Mouse (Mus musculus) heart, adult 9 months (tissue): ENCODE data around the gene Zcwpw1.
"Not testable (repeated sequence)": the region's sequence is repeated elsewhere in the genome, so short reads cannot be mapped to it uniquely, and the experiment has no call there.

ENCODE experiments used
- DNase-seq, 2 experiments: peaks; one replicate each; pipeline ENCODE4 v3.0.0; 2022; ENCODE audit warnings: low spot score in 2 of 2

The Zcwpw1 gene

GRCm38 (mm10) chr5:137833500-137833899, 45.9 kb downstream of the Zcwpw1 start:
- DNase-seq = no peak

- DNase-seq = not testable (repeated sequence)
Measured at GRCm38 (mm10) chr5:137835966-137836520, 48.4 kb downstream of the Zcwpw1 start, which contains the start of gene Pilra. Gene Pilra, minus strand, starts transcription at chr5:137836281.

- no peak for DNase-seq
Measured at GRCm38 (mm10) chr5:137836611-137837010, 49.0 kb downstream of the Zcwpw1 start.

- not testable (repeated sequence) for DNase-seq
Measured at GRCm38 (mm10) chr5:137837110-137837509, 49.5 kb downstream of the Zcwpw1 start.

GRCm38 (mm10) chr5:137850313-137850712, 62.7 kb downstream of the Zcwpw1 start:
- not testable (repeated sequence) for DNase-seq

- not testable (repeated sequence) for DNase-seq
Measured at GRCm38 (mm10) chr5:137854907-137855306, 67.3 kb downstream of the Zcwpw1 start.

- DNase-seq = not testable (repeated sequence)
Measured at GRCm38 (mm10) chr5:137856870-137857269, 69.3 kb downstream of the Zcwpw1 start.

GRCm38 (mm10) chr5:137857960-137858710, 70.5 kb downstream of the Zcwpw1 start, which contains the start of gene Pilrb1:
Gene Pilrb1, minus strand, starts transcription at chr5:137858106.
- DNase-seq = peak; percentile 22 to 47

- DNase-seq = not testable (repeated sequence)
Measured at GRCm38 (mm10) chr5:137864008-137864407, 76.4 kb downstream of the Zcwpw1 start.

- not testable (repeated sequence) for DNase-seq
Measured at GRCm38 (mm10) chr5:137868600-137868999, 81.0 kb downstream of the Zcwpw1 start.

- DNase-seq = not testable (repeated sequence)
Measured at GRCm38 (mm10) chr5:137871644-137872380, 84.2 kb downstream of the Zcwpw1 start, which contains the start of gene Pilrb2. Gene Pilrb2, minus strand, starts transcription at chr5:137871815.
